Mouse (Mus musculus) heart, adult 18-20 months (tissue): ENCODE results near the gene Bod1. TPM values are rescaled to one million over a fixed set of nuclear protein-coding genes. Genes with fewer than 3 reads are reported as not detected.

Experiments
- total RNA-seq, 2 experiments: library from RNA; stranded (reverse); gene quantifications; 2 replicates each; pipeline ENCODE4 v1.2.3; 2021

The Bod1 gene
- total RNA-seq, 2 experiments from 2014 or later = 134 to 154 TPM

Other genes with a start within 250 kb of the Bod1 start
- gene Cpeb4, start 200.3 kb upstream of the Bod1 start, total RNA-seq = 100 to 1,000 TPM; 103 to 109 TPM